Mouse (Mus musculus) thymus, adult 2 months (tissue): ENCODE measurements around the gene Hes2. TPM values are rescaled to one million over a fixed set of nuclear protein-coding genes. Genes with fewer than 3 reads are reported as not detected.

Experiments
- DNase-seq: peaks from one replicate; pipeline ENCODE4 v3.0.0; 2021
- H3K27ac ChIP-seq: fragments of 200-500 bp; 2 replicates; pipeline ENCODE4 v1.5.1; 2012; ENCODE audit warnings: low read length, control low read depth; ENCODE audit not compliant: control insufficient read depth, insufficient read depth
- H3K27me3 ChIP-seq: fragments of 200-500 bp; 2 replicates; pipeline ENCODE4 v1.6.1; 2012; ENCODE audit warnings: mild to moderate bottlenecking, low read length, moderate library complexity, mixed read lengths; ENCODE audit not compliant: control insufficient read depth, insufficient read depth
- H3K36me3 ChIP-seq: fragments of 200-500 bp; 2 replicates; pipeline ENCODE4 v1.6.1; 2012; ENCODE audit warnings: mild to moderate bottlenecking, low read length, moderate library complexity; ENCODE audit not compliant: control insufficient read depth, insufficient read depth
- H3K4me1 ChIP-seq: fragments of 200-500 bp; replicated peaks from 2 replicates; pipeline ENCODE4 v1.6.1; 2012; ENCODE audit warnings: low read length; ENCODE audit not compliant: control insufficient read depth, insufficient read depth
- H3K4me3 ChIP-seq: fragments of 200-500 bp; 2 replicates; pipeline ENCODE4 v1.5.1; 2012; ENCODE audit warnings: mild to moderate bottlenecking, low read length, control low read depth, moderate library complexity; ENCODE audit not compliant: control insufficient read depth, insufficient read depth
- CTCF ChIP-seq: fragments of 200-500 bp; IDR thresholded peaks from 2 replicates; pipeline ENCODE4 v1.5.1; 2012; ENCODE audit warnings: mild to moderate bottlenecking, control low read depth, low read length, moderate library complexity, borderline replicate concordance; ENCODE audit not compliant: control insufficient read depth, poor library complexity, insufficient read depth; ENCODE audit errors: extremely low read depth
- POLR2A ChIP-seq: fragments of 200-500 bp; IDR thresholded peaks from 2 replicates; pipeline ENCODE4 v1.6.1; 2012; ENCODE audit warnings: mild to moderate bottlenecking, low read length, control low read depth, moderate library complexity; ENCODE audit not compliant: control insufficient read depth, poor library complexity, insufficient read depth; ENCODE audit errors: extremely low read depth
- WGBS: fragments of 180-500 bp; shearing (Covaris S2); methylation state at CpG from one replicate; pipeline ENCODE4 v1.1.7; 2018; 5-methylcytosine and 5-hydroxymethylcytosine counted together
- polyA plus RNA-seq: library from polyadenylated mRNA; depleted of rRNA; stranded (reverse); fragments of >200 nt; gene quantifications from 2 replicates; pipeline ENCODE4 v1.2.3, GENCODE M21; 2012

Hes2 gene
- polyA plus RNA-seq, 1 experiment, result 0.07 TPM

- Histone ChIP-seq H3K27me3 (peaks cover 17% of the 10 kb centered on the region; the same call in 1 of the 2 replicates), H3K4me1 (peaks cover 14% of the 10 kb centered on the region), H3K4me3 (no peak overlapping the region), H3K27ac (no peak overlapping the region), H3K36me3 (no peaks in the 10 kb centered on the region)
- 72% methylated on average over 4 of the region's 4 CpGs for WGBS
- no peak for DNase-seq
- no peak for TF ChIP-seq POLR2A
- no peak for TF ChIP-seq CTCF
Measured at GRCm38 (mm10) chr4:152160748-152161147, 2.1 kb downstream of the Hes2 start.

GRCm38 (mm10) chr4:152161601-152162000 lies 2.9 kb downstream of the Hes2 start:
- H3K27ac ChIP-seq, result no peak overlapping the region
- TF ChIP-seq CTCF (no peak), POLR2A (no peak)
- peaks cover 17% of the 10 kb centered on the region for H3K4me1 ChIP-seq
- H3K4me3 ChIP-seq, result no peak overlapping the region
- DNase-seq, result no peak
- 93% methylated on average over 6 of the region's 6 CpGs for WGBS
- H3K27me3 ChIP-seq, result peaks cover 17% of the 10 kb centered on the region; the same call in 1 of the 2 replicates
- no peaks in the 10 kb centered on the region for H3K36me3 ChIP-seq

GRCm38 (mm10) chr4:152162748-152163147 lies 4.1 kb downstream of the Hes2 start:
- Histone ChIP-seq H3K4me1 (peaks cover 17% of the 10 kb centered on the region), H3K27me3 (peaks cover 17% of the 10 kb centered on the region; the same call in 1 of the 2 replicates), H3K4me3 (no peak overlapping the region), H3K27ac (no peak overlapping the region), H3K36me3 (no peaks in the 10 kb centered on the region)
- TF ChIP-seq POLR2A (no peak), CTCF (no peak)
- 81% methylated on average over 2 of the region's 2 CpGs for WGBS
- no peak for DNase-seq

DNA sequence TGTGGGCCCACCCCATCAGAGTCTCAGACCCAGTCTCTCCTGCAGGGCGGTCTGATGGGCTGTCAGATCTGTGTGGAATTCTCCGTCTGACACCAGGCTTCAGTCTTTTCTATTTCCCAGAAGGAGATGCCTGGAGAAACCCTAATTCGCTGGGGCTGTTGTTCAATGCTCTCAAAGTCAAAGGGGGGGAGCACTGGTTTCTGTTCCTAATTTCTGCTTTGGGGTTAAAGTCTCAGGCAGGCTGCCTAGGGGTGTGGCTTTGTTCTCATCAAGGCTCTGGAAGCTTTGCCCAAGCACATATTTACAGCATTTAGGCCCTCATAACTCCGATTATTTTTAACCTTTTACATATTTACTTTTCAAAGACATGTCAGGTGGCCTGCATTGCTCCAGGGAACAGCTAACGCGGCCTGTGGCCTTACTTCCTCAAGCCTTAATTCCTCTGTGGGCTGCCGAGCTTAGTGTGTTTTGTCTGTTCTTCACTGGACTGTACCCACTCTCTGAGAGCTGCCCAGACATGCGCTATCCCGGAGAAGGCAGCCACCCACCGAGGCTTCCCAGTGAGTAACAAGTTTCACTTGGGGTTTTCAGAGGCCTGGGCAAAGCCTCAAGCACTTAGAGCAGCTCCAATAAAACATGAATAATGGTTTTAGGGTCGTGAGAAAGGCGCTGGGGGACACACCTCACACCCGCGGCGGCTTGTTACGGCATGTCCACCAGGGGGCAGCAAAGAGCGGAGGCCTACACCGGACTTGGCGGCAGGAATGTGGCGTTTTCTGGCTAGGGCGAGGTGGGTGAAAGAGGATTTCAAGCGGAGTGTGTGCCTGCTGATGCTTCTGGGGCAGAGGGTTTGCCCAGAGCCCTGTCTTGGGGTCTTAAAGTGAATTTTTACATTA lies 6.6 kb downstream of the Hes2 start:
- no peaks in the 10 kb centered on the region for H3K36me3 ChIP-seq
- H3K27me3 ChIP-seq, result peaks cover 2% of the 10 kb centered on the region; the same call in 1 of the 2 replicates
- peaks cover 3% of the 10 kb centered on the region; the same call in 1 of the 2 replicates for H3K4me1 ChIP-seq
- H3K27ac ChIP-seq, result no peak overlapping the region
- TF ChIP-seq CTCF (peak; percentile 98), POLR2A (no peak)
- peak; percentile 75 for DNase-seq
- WGBS, result 16% methylated on average over 22 of the region's 22 CpGs
- no peak overlapping the region for H3K4me3 ChIP-seq

DNA sequence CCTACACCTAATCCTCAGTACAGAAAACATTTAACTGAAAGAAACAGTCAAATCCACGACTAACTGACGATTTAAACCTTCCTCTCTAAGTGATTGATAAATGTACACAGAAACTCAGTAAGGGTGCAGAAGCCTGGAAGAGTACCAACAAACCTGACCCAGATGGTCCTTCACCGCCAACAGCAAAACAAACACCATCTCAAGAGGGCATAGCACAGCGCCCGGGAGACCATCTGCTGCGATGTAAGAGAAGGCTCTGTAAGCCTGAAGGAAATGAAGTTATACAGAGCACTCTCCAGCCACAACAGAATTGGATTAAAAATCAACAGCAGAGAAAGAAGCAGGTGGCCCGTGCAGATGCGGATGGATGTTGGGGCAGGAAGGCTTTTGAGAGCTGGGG lies 9.4 kb downstream of the Hes2 start:
- Histone ChIP-seq H3K27ac (no peak overlapping the region), H3K36me3 (no peaks in the 10 kb centered on the region), H3K27me3 (no peaks in the 10 kb centered on the region), H3K4me1 (peaks cover 3% of the 10 kb centered on the region; the same call in 1 of the 2 replicates), H3K4me3 (no peak overlapping the region)
- WGBS, result 73% methylated on average over 8 of the region's 8 CpGs
- DNase-seq, result no peak
- TF ChIP-seq CTCF, result no peak

- Histone ChIP-seq H3K4me1 (peaks cover 3% of the 10 kb centered on the region; the same call in 1 of the 2 replicates), H3K36me3 (no peaks in the 10 kb centered on the region), H3K27me3 (no peaks in the 10 kb centered on the region), H3K4me3 (no peak overlapping the region), H3K27ac (no peak overlapping the region)
- no peak for DNase-seq
- TF ChIP-seq POLR2A, result no peak
- TF ChIP-seq CTCF, result no peak
- 92% methylated on average over 7 of the region's 7 CpGs for WGBS
Measured at GRCm38 (mm10) chr4:152169103-152169502, 10.4 kb downstream of the Hes2 start.

- TF ChIP-seq CTCF, result no peak
- no peak for TF ChIP-seq POLR2A
Measured at GRCm38 (mm10) chr4:152170286-152170685, 11.6 kb downstream of the Hes2 start.

More at GRCm38 (mm10) chr4:152170286-152170685, 11.6 kb downstream of the Hes2 start:
- no peaks in the 10 kb centered on the region for H3K27me3 ChIP-seq
- no peaks in the 10 kb centered on the region for H3K36me3 ChIP-seq
- no peak for DNase-seq
- H3K27ac ChIP-seq, result no peak overlapping the region
- no peak overlapping the region for H3K4me3 ChIP-seq
- WGBS, result 92% methylated on average over 10 of the region's 10 CpGs
- H3K4me1 ChIP-seq, result peaks cover 4% of the 10 kb centered on the region
